In genomic region chr9:51398886-51399285, GRCm38 (mm10) we compare ENCODE assay signal across 18 mouse cellular contexts.
"Had no signal": no experiment of that assay in that cellular context is flagged by ENCODE, and none has a peak within 500 bp of the region (broad histone marks: within the 10 kb centered on the region; RNA-seq: fewer than 3 reads in every experiment).

No protein-coding gene starts in this region.

- H3K4me2 ChIP-seq: kidney, embryonic 15.5 days; limb, embryonic 13.5 days; liver, embryonic 12.5 days; liver, embryonic 15.5 days; lung, embryonic 15.5 days; midbrain, embryonic 13.5 days had no signal

- H3K36me3 ChIP-seq: kidney, embryonic 15.5 days; limb, embryonic 10.5 days; limb, embryonic 13.5 days; liver, embryonic 12.5 days; liver, embryonic 15.5 days; lung, embryonic 15.5 days; midbrain, embryonic 10.5 days; midbrain, embryonic 13.5 days had no signal

- H3K27me3 ChIP-seq: kidney, embryonic 15.5 days; limb, embryonic 13.5 days; liver, embryonic 12.5 days; liver, embryonic 15.5 days; lung, embryonic 15.5 days; megakaryocyte, embryonic 14.5 days; midbrain, embryonic 13.5 days had no signal

- H3K4me3 ChIP-seq: kidney, embryonic 15.5 days; limb, embryonic 10.5 days; limb, embryonic 13.5 days; liver, embryonic 12.5 days; liver, embryonic 15.5 days; lung, embryonic 15.5 days; megakaryocyte, embryonic 14.5 days; midbrain, embryonic 10.5 days; midbrain, embryonic 13.5 days had no signal

- DNase-seq: kidney, postnatal 10 days; kidney, postnatal 36 days; layer of hippocampus, postnatal 36 days; liver; lung, adult 18-20 months; lung, postnatal 10 days; lung, postnatal 36 days; thymus, postnatal 25 days had no signal

- H3K27ac ChIP-seq: kidney, embryonic 15.5 days; limb, embryonic 10.5 days; limb, embryonic 13.5 days; liver, embryonic 12.5 days; liver, embryonic 15.5 days; midbrain, embryonic 10.5 days; midbrain, embryonic 13.5 days; stomach, postnatal 0 days had no signal
